Mouse (Mus musculus) MEL (cell line): ENCODE measurements around the gene Naa80.

Experiments
- BHLHE40 ChIP-seq: IDR thresholded peaks from 2 replicates; pipeline ENCODE4 v1.6.1; 2012; ENCODE audit warnings: low read depth, mild to moderate bottlenecking, inconsistent platforms, low read length, improper control_type of control experiment, borderline replicate concordance
- CTCF ChIP-seq, 3 experiments: IDR thresholded peaks in 2 of 3; conservative IDR thresholded peaks in 1 of 3; 2 replicates each; pipeline ENCODE4 v1.5.1; 2011 to 2012; ENCODE audit warnings: low read length in 3 of 3, low read depth in 2 of 3, mild to moderate bottlenecking in 2 of 3, improper control_type of control experiment in 1 of 3, inconsistent platforms in 1 of 3, mixed read lengths in 1 of 3, moderate library complexity in 1 of 3; ENCODE audit not compliant: control insufficient read depth in 1 of 3, insufficient read depth in 1 of 3, poor library complexity in 1 of 3, severe bottlenecking in 1 of 3
- KAT2A ChIP-seq: conservative IDR thresholded peaks from 2 replicates; pipeline ENCODE4 v1.6.1; 2012; ENCODE audit warnings: low read depth, low read length, improper control_type of control experiment, inconsistent platforms
- POLR2AphosphoS2 ChIP-seq: IDR thresholded peaks from 2 replicates; pipeline ENCODE4 v1.6.1; 2011; ENCODE audit warnings: low read length, improper control_type of control experiment
- SMC3 ChIP-seq: IDR thresholded peaks from 2 replicates; pipeline ENCODE4 v1.6.1; 2011; ENCODE audit warnings: low read depth, low read length, improper control_type of control experiment
- TAL1 ChIP-seq: IDR thresholded peaks from 2 replicates; pipeline ENCODE4 v1.6.1; 2012; ENCODE audit warnings: mild to moderate bottlenecking, inconsistent platforms, low read length, moderate library complexity, mixed read lengths
- USF2 ChIP-seq, 2 experiments: IDR thresholded peaks; 2 replicates each; pipeline ENCODE4 v1.6.1; 2011 to 2012; ENCODE audit warnings: improper control_type of control experiment in 2 of 2, low read length in 2 of 2, borderline replicate concordance in 1 of 2, inconsistent platforms in 1 of 2, low read depth in 1 of 2, mild to moderate bottlenecking in 1 of 2; ENCODE audit not compliant: insufficient read depth in 1 of 2

GRCm38 (mm10) chr9:107551890-107552355, 26.8 kb upstream of the Naa80 start:
- TF ChIP-seq USF2 (IDR thresholded peaks at IDR 0.05; ENCODE audit: borderline replicate concordance in 1 of 2, insufficient read depth in 1 of 2, low read depth in 1 of 2, low read length in 2 of 2) (no peak), KAT2A (no peak), CTCF (IDR thresholded peaks at IDR 0.05 in 2 of 3, conservative IDR thresholded peaks at IDR 0.05 in 1 of 3; ENCODE audit: control insufficient read depth in 1 of 3, insufficient read depth in 1 of 3, low read depth in 2 of 3, low read length in 3 of 3, poor library complexity in 1 of 3, severe bottlenecking in 1 of 3) (no peak), SMC3 (no peak), BHLHE40 (no peak), TAL1 (no peak), POLR2AphosphoS2 (no peak)
